Mouse (Mus musculus): Measurements from ENCODE around the gene Afap1l2. TPM values are rescaled to one million over a fixed set of nuclear protein-coding genes. Genes with fewer than 3 reads are reported as not detected.
A peak's percentile ranks its signal among the peaks of the same experiment; 100 is the strongest.

Afap1l2 gene
- polyA plus RNA-seq, 1 experiment from 2014 or later, result 12.5 TPM

GRCm38 (mm10) chr19:57001926-57002325, 6.1 kb downstream of the Afap1l2 start:
- Histone ChIP-seq H3K4me1 (ENCODE audit: control insufficient read depth, insufficient read depth, low read length) (peaks cover 28% of the 10 kb centered on the region), H3K27ac (ENCODE audit: low read depth, low read length) (no peak overlapping the region), H3K9me3 (ENCODE audit: control insufficient read depth, low read length) (no peaks in the 10 kb centered on the region), H3K27me3 (ENCODE audit: control insufficient read depth, insufficient read depth, low read length) (0 out of 2 replicates have a peak, but pooled peaks cover 3% of the 10 kb centered on the region), H3K36me3 (ENCODE audit: control insufficient read depth, insufficient read depth, low read length) (no peaks in the 10 kb centered on the region), H3K4me3 (ENCODE audit: low read length) (no peak overlapping the region), H3K9ac (ENCODE audit: low read depth, low read length) (no peak overlapping the region), H3K4me2 (replicated peaks; ENCODE audit: low read depth, low read length) (no peak overlapping the region)
- ATAC-seq (ENCODE audit: low FRiP score, low TSS enrichment), result no peak
- 85% methylated on average over 4 of the region's 4 CpGs for WGBS

GRCm38 (mm10) chr19:57000592-57000991, 7.4 kb downstream of the Afap1l2 start:
- Histone ChIP-seq H3K4me2 (replicated peaks; ENCODE audit: low read depth, low read length) (no peak overlapping the region), H3K27me3 (ENCODE audit: control insufficient read depth, insufficient read depth, low read length) (no peaks in the 10 kb centered on the region), H3K9ac (ENCODE audit: low read depth, low read length) (no peak overlapping the region), H3K4me3 (ENCODE audit: low read length) (no peak overlapping the region), H3K27ac (ENCODE audit: low read depth, low read length) (no peak overlapping the region), H3K4me1 (ENCODE audit: control insufficient read depth, insufficient read depth, low read length) (peaks cover 32% of the 10 kb centered on the region), H3K36me3 (ENCODE audit: control insufficient read depth, insufficient read depth, low read length) (no peaks in the 10 kb centered on the region), H3K9me3 (ENCODE audit: control insufficient read depth, low read length) (no peaks in the 10 kb centered on the region)
- 90% methylated on average over 5 of the region's 5 CpGs for WGBS
- no peak for ATAC-seq (ENCODE audit: low FRiP score, low TSS enrichment)

- H3K27ac ChIP-seq (ENCODE audit: low read depth, low read length), result no peak overlapping the region
- H3K27me3 ChIP-seq (ENCODE audit: control insufficient read depth, insufficient read depth, low read length), result no peaks in the 10 kb centered on the region
- WGBS, result 62% methylated on average over 2 of the region's 2 CpGs
- no peaks in the 10 kb centered on the region for H3K9me3 ChIP-seq (ENCODE audit: control insufficient read depth, low read length)
- no peaks in the 10 kb centered on the region for H3K36me3 ChIP-seq (ENCODE audit: control insufficient read depth, insufficient read depth, low read length)
- H3K4me1 ChIP-seq (ENCODE audit: control insufficient read depth, insufficient read depth, low read length), result peaks cover 32% of the 10 kb centered on the region
- H3K4me3 ChIP-seq (ENCODE audit: low read length), result no peak overlapping the region
- no peak overlapping the region for H3K9ac ChIP-seq (ENCODE audit: low read depth, low read length)
- H3K4me2 ChIP-seq (replicated peaks; ENCODE audit: low read depth, low read length), result no peak overlapping the region
- no peak for ATAC-seq (ENCODE audit: low FRiP score, low TSS enrichment)
Observed at GRCm38 (mm10) chr19:56999781-57000180, 8.2 kb downstream of the Afap1l2 start.

GRCm38 (mm10) chr19:56998910-56999309, 9.1 kb downstream of the Afap1l2 start:
- no peak overlapping the region for H3K9ac ChIP-seq (ENCODE audit: low read depth, low read length)
- no peak overlapping the region for H3K27ac ChIP-seq (ENCODE audit: low read depth, low read length)
- no peaks in the 10 kb centered on the region for H3K27me3 ChIP-seq (ENCODE audit: control insufficient read depth, insufficient read depth, low read length)
- H3K4me3 ChIP-seq (ENCODE audit: low read length), result no peak overlapping the region
- no peaks in the 10 kb centered on the region for H3K9me3 ChIP-seq (ENCODE audit: control insufficient read depth, low read length)
- H3K4me1 ChIP-seq (ENCODE audit: control insufficient read depth, insufficient read depth, low read length), result peaks cover 36% of the 10 kb centered on the region
- H3K36me3 ChIP-seq (ENCODE audit: control insufficient read depth, insufficient read depth, low read length), result no peaks in the 10 kb centered on the region
- 86% methylated on average over 2 of the region's 2 CpGs for WGBS
- ATAC-seq (ENCODE audit: low FRiP score, low TSS enrichment), result no peak
- H3K4me2 ChIP-seq (replicated peaks; ENCODE audit: low read depth, low read length), result no peak overlapping the region

- Histone ChIP-seq H3K36me3 (ENCODE audit: control insufficient read depth, insufficient read depth, low read length) (no peaks in the 10 kb centered on the region), H3K4me3 (ENCODE audit: low read length) (no peak overlapping the region), H3K4me2 (replicated peaks; ENCODE audit: low read depth, low read length) (no peak overlapping the region), H3K9me3 (ENCODE audit: control insufficient read depth, low read length) (no peaks in the 10 kb centered on the region), H3K4me1 (ENCODE audit: control insufficient read depth, insufficient read depth, low read length) (peaks cover 32% of the 10 kb centered on the region), H3K27me3 (ENCODE audit: control insufficient read depth, insufficient read depth, low read length) (no peaks in the 10 kb centered on the region), H3K9ac (ENCODE audit: low read depth, low read length) (no peak overlapping the region), H3K27ac (ENCODE audit: low read depth, low read length) (0 out of 2 replicates have a peak overlapping the region, but pooled peaks have one; percentile 14)
- no peak for ATAC-seq (ENCODE audit: low FRiP score, low TSS enrichment)
- 83% methylated on average over 4 of the region's 4 CpGs for WGBS
Observed at GRCm38 (mm10) chr19:56998331-56998730, 9.7 kb downstream of the Afap1l2 start.

GRCm38 (mm10) chr19:56997164-56997599, 10.8 kb downstream of the Afap1l2 start:
- Histone ChIP-seq H3K4me3 (ENCODE audit: low read length) (peak overlapping the region; percentile 10; the same call in 1 of the 2 replicates), H3K4me2 (replicated peaks; ENCODE audit: low read depth, low read length) (peak overlapping the region; percentile 21), H3K9me3 (ENCODE audit: control insufficient read depth, low read length) (no peaks in the 10 kb centered on the region), H3K9ac (ENCODE audit: low read depth, low read length) (no peak overlapping the region), H3K36me3 (ENCODE audit: control insufficient read depth, insufficient read depth, low read length) (no peaks in the 10 kb centered on the region), H3K27ac (ENCODE audit: low read depth, low read length) (peak overlapping the region; percentile 76), H3K27me3 (ENCODE audit: control insufficient read depth, insufficient read depth, low read length) (no peaks in the 10 kb centered on the region), H3K4me1 (ENCODE audit: control insufficient read depth, insufficient read depth, low read length) (peaks cover 24% of the 10 kb centered on the region)
- ATAC-seq (ENCODE audit: low FRiP score, low TSS enrichment), result peak; percentile 93
- 4% methylated on average over 10 of the region's 10 CpGs for WGBS

GRCm38 (mm10) chr19:56995441-56995840, 12.6 kb downstream of the Afap1l2 start:
- H3K9me3 ChIP-seq (ENCODE audit: control insufficient read depth, low read length), result no peaks in the 10 kb centered on the region
- no peak overlapping the region for H3K27ac ChIP-seq (ENCODE audit: low read depth, low read length)
- 80% methylated on average over 4 of the region's 4 CpGs for WGBS
- H3K4me3 ChIP-seq (ENCODE audit: low read length), result no peak overlapping the region
- H3K4me2 ChIP-seq (replicated peaks; ENCODE audit: low read depth, low read length), result no peak overlapping the region
- no peaks in the 10 kb centered on the region for H3K27me3 ChIP-seq (ENCODE audit: control insufficient read depth, insufficient read depth, low read length)
- no peaks in the 10 kb centered on the region for H3K36me3 ChIP-seq (ENCODE audit: control insufficient read depth, insufficient read depth, low read length)
- H3K4me1 ChIP-seq (ENCODE audit: control insufficient read depth, insufficient read depth, low read length), result peaks cover 21% of the 10 kb centered on the region
- no peak for ATAC-seq (ENCODE audit: low FRiP score, low TSS enrichment)
- no peak overlapping the region for H3K9ac ChIP-seq (ENCODE audit: low read depth, low read length)

GRCm38 (mm10) chr19:56994653-56995052, 13.4 kb downstream of the Afap1l2 start:
- no peak for ATAC-seq (ENCODE audit: low FRiP score, low TSS enrichment)
- Histone ChIP-seq H3K36me3 (ENCODE audit: control insufficient read depth, insufficient read depth, low read length) (no peaks in the 10 kb centered on the region), H3K4me3 (ENCODE audit: low read length) (no peak overlapping the region), H3K4me2 (replicated peaks; ENCODE audit: low read depth, low read length) (no peak overlapping the region), H3K9me3 (ENCODE audit: control insufficient read depth, low read length) (no peaks in the 10 kb centered on the region), H3K27ac (ENCODE audit: low read depth, low read length) (no peak overlapping the region), H3K4me1 (ENCODE audit: control insufficient read depth, insufficient read depth, low read length) (peaks cover 27% of the 10 kb centered on the region), H3K9ac (ENCODE audit: low read depth, low read length) (no peak overlapping the region), H3K27me3 (ENCODE audit: control insufficient read depth, insufficient read depth, low read length) (no peaks in the 10 kb centered on the region)
- 56% methylated on average over 4 of the region's 4 CpGs for WGBS

- Histone ChIP-seq H3K4me2 (replicated peaks; ENCODE audit: low read depth, low read length) (no peak overlapping the region), H3K27ac (ENCODE audit: low read depth, low read length) (no peak overlapping the region), H3K4me1 (ENCODE audit: control insufficient read depth, insufficient read depth, low read length) (peaks cover 32% of the 10 kb centered on the region), H3K27me3 (ENCODE audit: control insufficient read depth, insufficient read depth, low read length) (no peaks in the 10 kb centered on the region), H3K4me3 (ENCODE audit: low read length) (no peak overlapping the region), H3K9me3 (ENCODE audit: control insufficient read depth, low read length) (no peaks in the 10 kb centered on the region), H3K9ac (ENCODE audit: low read depth, low read length) (no peak overlapping the region), H3K36me3 (ENCODE audit: control insufficient read depth, insufficient read depth, low read length) (no peaks in the 10 kb centered on the region)
- no peak for ATAC-seq (ENCODE audit: low FRiP score, low TSS enrichment)
- WGBS, result 70% methylated on average over 4 of the region's 4 CpGs
Observed at GRCm38 (mm10) chr19:56993763-56994162, 14.3 kb downstream of the Afap1l2 start.

All from kidney, embryonic 14.5 days (tissue).